In genomic region chrX:7745429-7745828, GRCm38 (mm10) we compare ENCODE assay signal across 19 mouse cellular contexts. TPM values are rescaled to one million over a fixed set of nuclear protein-coding genes. Genes with fewer than 3 reads are reported as not detected.
"Had no signal": no experiment of that assay in that cellular context is flagged by ENCODE, and none has a peak within 500 bp of the region (broad histone marks: within the 10 kb centered on the region; RNA-seq: fewer than 3 reads in every experiment).

No protein-coding gene starts in this region.

- DNase-seq: retina, postnatal 1 day; right cerebral cortex, adult 18-20 months; right cerebral cortex, postnatal 14 days; right cerebral cortex, postnatal 25 days; right cerebral cortex, postnatal 4 days; spleen, adult 18-20 months; thymus, adult 18-20 months; thymus, adult 2 months; thymus, postnatal 14 days; thymus, postnatal 25 days; thymus, postnatal 36 days; thymus, postnatal 4 days had no signal

- H3K4me3 ChIP-seq: neural tube, embryonic 13.5 days; neural tube, embryonic 15.5 days; stomach, embryonic 15.5 days had no signal

- H3K4me2 ChIP-seq: neural tube, embryonic 13.5 days; neural tube, embryonic 15.5 days; stomach, embryonic 15.5 days had no signal

- H3K27me3 ChIP-seq: neural tube, embryonic 13.5 days; neural tube, embryonic 15.5 days; stomach, embryonic 15.5 days had no signal

- H3K27ac ChIP-seq: neural tube, embryonic 13.5 days; neural tube, embryonic 15.5 days; stomach, embryonic 15.5 days; stomach, postnatal 0 days had no signal

- H3K9me3 ChIP-seq: neural tube, embryonic 13.5 days; neural tube, embryonic 15.5 days; stomach, embryonic 15.5 days had no signal

- H3K4me1 ChIP-seq: stomach, embryonic 15.5 days had no signal

- H3K9ac ChIP-seq: neural tube, embryonic 13.5 days; neural tube, embryonic 15.5 days; stomach, embryonic 15.5 days had no signal

- H3K36me3 ChIP-seq: neural tube, embryonic 13.5 days; neural tube, embryonic 15.5 days; stomach, embryonic 15.5 days had no signal

RNA-seq across cellular contexts. Expression of gene Ccdc120, which starts 5.3 kb away (rescaled TPM):
- total RNA-seq: neutrophil, adult 5-6 weeks had no signal

RNA-seq across cellular contexts. Expression of gene Gm45208, which starts 23.4 kb away (rescaled TPM):
- polyA plus RNA-seq: neural tube, embryonic 13.5 days; neural tube, embryonic 15.5 days; stomach, embryonic 16.5 days; stomach, postnatal 0 days; urinary bladder, adult 2 months had no signal
